Mouse (Mus musculus): Measurements from ENCODE around the gene Kcnk16. TPM values are rescaled to one million over a fixed set of nuclear protein-coding genes. Genes with fewer than 3 reads are reported as not detected.

The Kcnk16 gene
- polyA plus RNA-seq, 1 experiment: not detected

DNA sequence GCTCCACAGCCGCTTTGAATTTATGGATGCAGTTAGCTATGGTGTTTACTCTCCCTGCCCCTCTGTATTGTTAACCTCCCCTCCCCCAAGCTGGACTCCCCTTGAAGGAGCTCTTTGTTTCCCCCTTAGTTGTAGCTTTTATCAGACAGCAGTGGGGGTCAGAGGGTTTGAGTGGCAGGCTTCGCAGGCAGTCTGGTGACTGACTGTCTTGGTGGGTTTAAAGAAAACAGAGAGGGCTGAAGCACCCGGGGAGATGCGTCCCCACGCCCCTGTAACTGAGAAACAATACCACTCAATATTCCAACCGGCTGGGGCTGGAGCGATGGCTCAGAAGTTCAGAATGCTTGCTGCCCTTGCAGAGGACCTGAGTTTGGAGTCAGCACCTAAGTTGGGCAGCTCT, 47.9 kb downstream of the Kcnk16 start:
- H3K4me3 ChIP-seq (ENCODE audit: insufficient read depth, poor library complexity, severe bottlenecking): no peak overlapping the region
- no peaks in the 10 kb centered on the region for H3K79me2 ChIP-seq (ENCODE audit: control insufficient read depth, insufficient read depth)
- TF ChIP-seq MYOG (IDR thresholded peaks at IDR 0.05; ENCODE audit: control insufficient read depth, extremely low read depth, insufficient read length) (no peak), CEBPB (IDR thresholded peaks at IDR 0.05; ENCODE audit: low read depth) (no peak), MAX (IDR thresholded peaks at IDR 0.05) (no peak), FOSL1 (IDR thresholded peaks at IDR 0.05; ENCODE audit: insufficient read depth, low read length, poor library complexity, severe bottlenecking) (no peak), USF1 (IDR thresholded peaks at IDR 0.05; ENCODE audit: low read depth) (no peak), CTCF (IDR thresholded peaks at IDR 0.05; ENCODE audit: control insufficient read depth, insufficient read depth, insufficient read length) (no peak), MYOD1 (IDR thresholded peaks at IDR 0.05; ENCODE audit: control insufficient read depth, insufficient read length, low read depth) (no peak)
- H3ac ChIP-seq (ENCODE audit: control insufficient read depth, insufficient read length, low read depth): no peak overlapping the region
- H3K79me3 ChIP-seq (ENCODE audit: low read depth): no peaks in the 10 kb centered on the region
- no peaks in the 10 kb centered on the region for H3K36me3 ChIP-seq (ENCODE audit: control insufficient read depth, insufficient read depth)
- no peaks in the 10 kb centered on the region for H3K27me3 ChIP-seq (ENCODE audit: control insufficient read depth, insufficient read depth, insufficient read length)

DNA sequence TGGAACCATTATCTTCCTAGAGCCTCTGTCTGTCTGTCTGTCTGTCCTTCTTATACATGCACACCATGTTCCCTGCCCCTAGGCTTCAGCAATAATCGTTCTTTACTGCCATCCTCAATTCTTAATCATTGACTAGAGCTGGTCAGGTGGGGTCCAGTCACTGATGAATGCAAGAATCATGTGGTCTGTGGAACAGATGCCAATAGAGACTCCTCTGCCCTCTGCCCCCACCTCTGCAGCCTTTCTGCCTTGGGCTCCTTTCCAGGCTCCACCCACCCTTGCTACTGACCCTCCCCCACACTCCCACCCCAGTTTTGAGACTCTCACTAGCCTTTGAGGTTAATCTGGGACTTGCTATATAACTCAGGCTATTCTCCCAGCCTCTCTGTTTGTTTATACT, 49.1 kb downstream of the Kcnk16 start:
- TF ChIP-seq MYOD1 (IDR thresholded peaks at IDR 0.05; ENCODE audit: control insufficient read depth, insufficient read length, low read depth) (no peak), MAX (IDR thresholded peaks at IDR 0.05) (no peak), MYOG (IDR thresholded peaks at IDR 0.05; ENCODE audit: control insufficient read depth, extremely low read depth, insufficient read length) (no peak), CTCF (IDR thresholded peaks at IDR 0.05; ENCODE audit: control insufficient read depth, insufficient read depth, insufficient read length) (no peak), FOSL1 (IDR thresholded peaks at IDR 0.05; ENCODE audit: insufficient read depth, low read length, poor library complexity, severe bottlenecking) (no peak), USF1 (IDR thresholded peaks at IDR 0.05; ENCODE audit: low read depth) (no peak), CEBPB (IDR thresholded peaks at IDR 0.05; ENCODE audit: low read depth) (no peak)
- Histone ChIP-seq H3ac (ENCODE audit: control insufficient read depth, insufficient read length, low read depth) (no peak overlapping the region), H3K4me3 (ENCODE audit: insufficient read depth, poor library complexity, severe bottlenecking) (no peak overlapping the region), H3K79me2 (ENCODE audit: control insufficient read depth, insufficient read depth) (no peaks in the 10 kb centered on the region), H3K27me3 (ENCODE audit: control insufficient read depth, insufficient read depth, insufficient read length) (no peaks in the 10 kb centered on the region), H3K79me3 (ENCODE audit: low read depth) (no peaks in the 10 kb centered on the region), H3K36me3 (ENCODE audit: control insufficient read depth, insufficient read depth) (no peaks in the 10 kb centered on the region)

DNA sequence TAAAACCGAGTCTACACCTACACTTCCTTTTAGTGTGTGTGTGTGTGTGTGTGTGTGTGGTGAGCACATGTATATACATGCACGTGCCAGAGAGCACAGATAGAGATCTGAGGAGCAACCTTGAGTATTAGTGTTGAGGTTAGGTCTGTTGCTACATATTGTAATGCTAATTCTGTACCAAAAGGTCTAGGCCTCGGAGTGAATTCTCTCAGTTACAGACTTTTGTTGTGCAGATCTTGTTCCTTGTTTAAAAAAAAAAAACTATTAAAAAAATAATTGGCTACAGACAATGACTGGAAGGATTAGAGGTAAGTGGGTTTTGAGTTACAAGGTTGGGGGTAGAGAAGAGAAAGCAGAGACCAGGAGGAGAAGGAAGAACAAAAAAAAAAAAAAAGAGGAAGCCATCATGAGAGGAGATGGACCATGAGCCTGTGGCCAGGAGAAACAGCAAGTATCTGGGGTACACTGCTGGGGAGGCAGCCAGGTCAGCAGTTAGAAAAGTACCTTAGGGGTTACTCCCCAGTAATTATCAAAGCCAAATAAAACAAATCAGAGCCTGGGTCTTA, 51.6 kb downstream of the Kcnk16 start:
- H3K79me3 ChIP-seq (ENCODE audit: low read depth): no peaks in the 10 kb centered on the region
- no peak overlapping the region for H3ac ChIP-seq (ENCODE audit: control insufficient read depth, insufficient read length, low read depth)
- H3K79me2 ChIP-seq (ENCODE audit: control insufficient read depth, insufficient read depth): no peaks in the 10 kb centered on the region
- TF ChIP-seq USF1 (IDR thresholded peaks at IDR 0.05; ENCODE audit: low read depth) (no peak), CEBPB (IDR thresholded peaks at IDR 0.05; ENCODE audit: low read depth) (no peak), MAX (IDR thresholded peaks at IDR 0.05) (no peak)
- no peaks in the 10 kb centered on the region for H3K36me3 ChIP-seq (ENCODE audit: control insufficient read depth, insufficient read depth)
- H3K4me3 ChIP-seq (ENCODE audit: insufficient read depth, poor library complexity, severe bottlenecking): no peak overlapping the region
- H3K27me3 ChIP-seq (ENCODE audit: control insufficient read depth, insufficient read depth, insufficient read length): no peaks in the 10 kb centered on the region

DNA sequence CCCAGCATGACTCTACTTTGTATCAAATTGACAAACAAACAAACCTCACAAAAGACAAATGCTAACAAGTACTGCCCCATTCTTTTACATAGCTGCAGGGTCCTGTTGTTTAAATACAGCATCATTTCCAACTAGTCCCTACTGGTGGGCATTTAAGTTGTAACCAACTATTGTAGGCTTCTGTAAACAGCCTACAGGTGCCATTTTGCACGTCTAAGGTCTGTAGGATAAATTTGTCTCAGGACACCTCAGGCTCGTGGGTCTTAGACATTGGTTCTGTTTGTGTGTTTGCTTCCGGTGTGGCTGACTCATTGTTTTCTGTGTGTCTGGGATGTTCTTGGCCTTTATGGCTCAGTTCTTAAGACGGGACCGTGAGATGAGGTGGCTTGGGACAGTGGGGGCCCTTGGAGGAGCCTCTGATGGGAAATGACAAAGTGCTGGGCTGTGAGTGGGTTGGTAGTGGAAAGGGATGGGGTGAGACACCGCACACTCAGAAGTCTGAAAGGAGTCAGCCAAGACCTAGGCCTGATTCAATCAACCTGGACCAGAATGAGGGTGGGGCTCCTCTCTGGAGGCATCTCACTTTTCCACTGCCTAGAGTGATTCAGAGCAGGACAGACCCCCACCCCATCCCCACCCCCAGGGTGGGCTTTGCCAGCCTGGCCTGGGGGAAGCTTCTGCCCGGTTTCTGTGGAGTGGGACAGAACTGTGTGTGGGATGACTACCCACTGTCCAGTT, 52.3 kb downstream of the Kcnk16 start:
- Histone ChIP-seq H3K79me2 (ENCODE audit: control insufficient read depth, insufficient read depth) (no peaks in the 10 kb centered on the region), H3K27me3 (ENCODE audit: control insufficient read depth, insufficient read depth, insufficient read length) (no peaks in the 10 kb centered on the region), H3K36me3 (ENCODE audit: control insufficient read depth, insufficient read depth) (no peaks in the 10 kb centered on the region), H3K4me3 (ENCODE audit: insufficient read depth, poor library complexity, severe bottlenecking) (no peak overlapping the region), H3ac (ENCODE audit: control insufficient read depth, insufficient read length, low read depth) (no peak overlapping the region), H3K79me3 (ENCODE audit: low read depth) (no peaks in the 10 kb centered on the region)
- no peak for TF ChIP-seq USF1 (IDR thresholded peaks at IDR 0.05; ENCODE audit: low read depth)

DNA sequence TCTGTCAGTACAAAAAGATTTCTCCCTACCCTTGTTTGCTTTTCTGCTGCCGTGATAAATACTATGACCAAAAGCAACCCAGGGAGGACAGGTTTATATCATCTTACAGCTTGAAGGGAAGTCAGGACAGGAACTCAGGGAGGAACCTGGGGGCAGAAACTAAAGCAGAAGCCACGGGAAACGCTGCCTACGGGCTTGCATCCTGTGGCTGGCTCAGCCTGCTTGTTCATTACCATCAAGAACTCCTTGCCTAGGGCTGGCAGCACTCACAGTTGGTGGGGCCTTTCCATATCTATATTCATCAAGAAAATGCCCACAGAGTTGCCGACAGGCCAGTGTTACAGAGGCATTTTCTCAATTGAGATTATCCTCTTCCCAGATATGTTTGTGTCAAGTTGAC, 53.2 kb downstream of the Kcnk16 start:
- H3K4me3 ChIP-seq (ENCODE audit: insufficient read depth, poor library complexity, severe bottlenecking): no peak overlapping the region
- no peaks in the 10 kb centered on the region for H3K79me3 ChIP-seq (ENCODE audit: low read depth)
- H3K79me2 ChIP-seq (ENCODE audit: control insufficient read depth, insufficient read depth): no peaks in the 10 kb centered on the region
- H3K27me3 ChIP-seq (ENCODE audit: control insufficient read depth, insufficient read depth, insufficient read length): no peaks in the 10 kb centered on the region
- H3ac ChIP-seq (ENCODE audit: control insufficient read depth, insufficient read length, low read depth): no peak overlapping the region
- TF ChIP-seq USF1 (IDR thresholded peaks at IDR 0.05; ENCODE audit: low read depth): no peak
- no peak for TF ChIP-seq FOSL1 (IDR thresholded peaks at IDR 0.05; ENCODE audit: insufficient read depth, low read length, poor library complexity, severe bottlenecking)
- no peak for TF ChIP-seq MYOD1 (IDR thresholded peaks at IDR 0.05; ENCODE audit: control insufficient read depth, insufficient read length, low read depth)
- TF ChIP-seq MAX (IDR thresholded peaks at IDR 0.05): no peak
- TF ChIP-seq CEBPB (IDR thresholded peaks at IDR 0.05; ENCODE audit: low read depth): no peak
- H3K36me3 ChIP-seq (ENCODE audit: control insufficient read depth, insufficient read depth): no peaks in the 10 kb centered on the region

DNA sequence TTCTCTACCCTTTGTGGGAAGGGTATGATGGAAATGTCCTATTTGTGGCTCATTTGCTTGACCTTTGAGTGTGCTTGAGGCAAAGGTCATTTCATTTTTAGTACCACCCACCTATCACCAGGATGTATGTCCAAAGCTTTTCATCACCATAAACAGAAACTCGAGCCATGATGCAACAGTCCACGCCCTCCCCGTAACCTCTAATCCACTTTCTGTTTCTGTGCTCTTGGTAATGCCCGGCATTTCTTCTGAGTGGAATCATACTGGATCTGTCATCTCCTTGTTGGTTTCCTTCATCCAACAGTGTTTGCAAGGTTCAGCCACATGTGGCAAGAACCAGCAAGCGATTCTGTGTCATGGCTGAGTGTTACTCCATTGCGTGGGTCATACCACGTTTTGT, 54.9 kb downstream of the Kcnk16 start:
- no peak overlapping the region for H3K4me3 ChIP-seq (ENCODE audit: insufficient read depth, poor library complexity, severe bottlenecking)
- H3K27me3 ChIP-seq (ENCODE audit: control insufficient read depth, insufficient read depth, insufficient read length): no peaks in the 10 kb centered on the region
- H3K79me2 ChIP-seq (ENCODE audit: control insufficient read depth, insufficient read depth): no peaks in the 10 kb centered on the region
- no peaks in the 10 kb centered on the region for H3K79me3 ChIP-seq (ENCODE audit: low read depth)
- TF ChIP-seq USF1 (IDR thresholded peaks at IDR 0.05; ENCODE audit: low read depth) (no peak), FOSL1 (IDR thresholded peaks at IDR 0.05; ENCODE audit: insufficient read depth, low read length, poor library complexity, severe bottlenecking) (no peak), MYOD1 (IDR thresholded peaks at IDR 0.05; ENCODE audit: control insufficient read depth, insufficient read length, low read depth) (no peak), MYOG (IDR thresholded peaks at IDR 0.05; ENCODE audit: control insufficient read depth, extremely low read depth, insufficient read length) (no peak), CEBPB (IDR thresholded peaks at IDR 0.05; ENCODE audit: low read depth) (peak; percentile 70), CTCF (IDR thresholded peaks at IDR 0.05; ENCODE audit: control insufficient read depth, insufficient read depth, insufficient read length) (no peak)
- no peaks in the 10 kb centered on the region for H3K36me3 ChIP-seq (ENCODE audit: control insufficient read depth, insufficient read depth)
- no peak overlapping the region for H3ac ChIP-seq (ENCODE audit: control insufficient read depth, insufficient read length, low read depth)

Measured in C2C12 (cell line).